ENCODE assay signal across 28 mouse cellular contexts in the genomic region with DNA sequence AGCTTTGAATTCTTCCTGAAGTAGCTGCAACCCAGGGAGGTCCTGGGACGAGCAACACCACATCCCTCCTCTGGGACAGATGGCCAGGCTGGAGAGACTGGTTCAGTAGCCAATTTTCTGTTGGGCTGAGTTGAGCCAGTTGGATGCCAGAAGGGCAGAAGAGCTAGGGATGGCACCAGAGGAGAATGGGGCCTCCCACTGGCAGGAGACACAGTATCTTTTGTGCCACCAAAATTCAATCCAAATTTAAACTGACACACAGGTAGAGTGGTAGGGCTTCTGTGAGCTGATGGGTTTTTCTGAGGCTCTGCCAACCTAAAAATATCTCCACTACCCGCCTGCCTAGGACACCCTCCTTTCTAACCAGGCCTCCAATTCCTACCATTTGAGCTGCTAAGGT. TPM values are rescaled to one million over a fixed set of nuclear protein-coding genes. Genes with fewer than 3 reads are reported as not detected.
DNase-seq lines count a peak whose midpoint lies in the region; ATAC-seq lines count a peak whose summit lies in the region.
"Had no signal": no experiment of that assay in that cellular context is flagged by ENCODE, and none has a peak within 500 bp of the region (broad histone marks: within the 10 kb centered on the region; RNA-seq: fewer than 3 reads in every experiment).

No protein-coding gene starts in this region.

- no peak overlapping the region for H3K4me3 ChIP-seq in limb, embryonic 10.5 days
- H3K4me3 ChIP-seq: forebrain, embryonic 13.5 days; hindbrain, embryonic 13.5 days; liver, embryonic 12.5 days; midbrain, embryonic 15.5 days; neural tube, embryonic 15.5 days had no signal

- DNase-seq in cerebellum, postnatal 4 days (ENCODE audit: low spot score in 2 of 2) = no peak
- DNase-seq in brain, adult 2 months (ENCODE audit: low read depth, low spot score) = peak; percentile 94
- DNase-seq in cerebellum, adult 8-10 months = peak; percentile 77
- DNase-seq in cerebellum, postnatal 25 days = peak; percentile 82 to 88
- DNase-seq in lung, postnatal 10 days = no peak
- no peak for DNase-seq in limb, embryonic 10.5 days (ENCODE audit: low spot score)
- DNase-seq: adrenal gland, postnatal 25 days; gastrocnemius, postnatal 10 days; heart, postnatal 4 days; kidney, adult 8-10 months; liver, postnatal 0 days; retina, postnatal 1 day; right cerebral cortex, postnatal 14 days had no signal

- no peak overlapping the region for H3K27ac ChIP-seq in limb, embryonic 10.5 days
- H3K27ac ChIP-seq: forebrain, embryonic 13.5 days; hindbrain, embryonic 13.5 days; kidney, postnatal 0 days; liver, embryonic 12.5 days; macrophage; midbrain, embryonic 15.5 days; neural tube, embryonic 15.5 days had no signal

- no peaks in the 10 kb centered on the region for H3K4me1 ChIP-seq in limb, embryonic 10.5 days
- H3K4me1 ChIP-seq: forebrain, embryonic 13.5 days; hindbrain, embryonic 13.5 days; liver, embryonic 12.5 days; midbrain, embryonic 15.5 days; neural tube, embryonic 15.5 days had no signal

- H3K36me3 ChIP-seq in limb, embryonic 10.5 days = no peaks in the 10 kb centered on the region
- H3K36me3 ChIP-seq: G1E; hindbrain, embryonic 13.5 days; liver, embryonic 12.5 days; midbrain, embryonic 15.5 days; neural tube, embryonic 15.5 days had no signal

- H3K9me3 ChIP-seq in limb, embryonic 10.5 days (replicated peaks) = no peaks in the 10 kb centered on the region
- H3K9me3 ChIP-seq: forebrain, embryonic 13.5 days; G1E; hindbrain, embryonic 13.5 days; liver, embryonic 12.5 days; midbrain, embryonic 15.5 days; neural tube, embryonic 15.5 days had no signal

- peak; percentile 93 for ATAC-seq in cerebellum, adult (ENCODE audit: insufficient number of reproducible peaks, low FRiP score, low TSS enrichment)
- ATAC-seq: forebrain, embryonic 13.5 days; intestine, embryonic 16.5 days; liver, embryonic 12.5 days; liver, postnatal 0 days; lung, postnatal 0 days; midbrain, embryonic 15.5 days; Patski had no signal

- H3K27me3 ChIP-seq in limb, embryonic 10.5 days (ENCODE audit: low read depth, poor library complexity, severe bottlenecking) = no peaks in the 10 kb centered on the region
- H3K27me3 ChIP-seq: forebrain, embryonic 13.5 days; hindbrain, embryonic 13.5 days; liver, embryonic 12.5 days; midbrain, embryonic 15.5 days; neural tube, embryonic 15.5 days; Patski had no signal

- WGBS in limb, embryonic 10.5 days = 68% methylated on average over 2 of the region's 2 CpGs

RNA-seq across cellular contexts. Expression of a gene that starts 21.9 kb away (rescaled TPM):
- not detected in 2 replicates for polyA plus RNA-seq in limb, embryonic 10.5 days (2016; fragmentation: Nextera tagmentation; extraction: Ambion mirVana)
- polyA plus RNA-seq: embryonic facial prominence, embryonic 11.5 days; G1E; heart, embryonic 11.5 days; heart, embryonic 16.5 days; kidney, postnatal 0 days; liver, embryonic 12.5 days; liver, postnatal 0 days; macrophage had no signal

RNA-seq across cellular contexts. Expression of a gene that starts 24.4 kb away (rescaled TPM):
- polyA plus RNA-seq in limb, embryonic 10.5 days (2016; fragmentation: Nextera tagmentation; extraction: Ambion mirVana) = 30.4 and 34.8 TPM in 2 replicates

Comparison
In these comparisons a context has a peak if more than half of its experiments do, and no peak if none do; other contexts are left out.
1. DNase-seq: peak in brain, adult 2 months (single experiment), cerebellum, adult 8-10 months (single experiment) and cerebellum, postnatal 25 days (2 of 2); none in cerebellum, postnatal 4 days (0 of 2), lung, postnatal 10 days (single experiment) and limb, embryonic 10.5 days (single experiment).